Mouse (Mus musculus): ENCODE measurements around the gene Gm21983. TPM values are rescaled to one million over a fixed set of nuclear protein-coding genes. Genes with fewer than 3 reads are reported as not detected.

The Gm21983 gene
- total RNA-seq, 1 experiment from 2014 or later = not detected

- DNase-seq = no peak
Observed at GRCm38 (mm10) chr7:27160921-27161320, 20.0 kb downstream of the Gm21983 start.

GRCm38 (mm10) chr7:27159882-27160281 lies 21.0 kb downstream of the Gm21983 start:
- DNase-seq = peak; percentile 94

DNA sequence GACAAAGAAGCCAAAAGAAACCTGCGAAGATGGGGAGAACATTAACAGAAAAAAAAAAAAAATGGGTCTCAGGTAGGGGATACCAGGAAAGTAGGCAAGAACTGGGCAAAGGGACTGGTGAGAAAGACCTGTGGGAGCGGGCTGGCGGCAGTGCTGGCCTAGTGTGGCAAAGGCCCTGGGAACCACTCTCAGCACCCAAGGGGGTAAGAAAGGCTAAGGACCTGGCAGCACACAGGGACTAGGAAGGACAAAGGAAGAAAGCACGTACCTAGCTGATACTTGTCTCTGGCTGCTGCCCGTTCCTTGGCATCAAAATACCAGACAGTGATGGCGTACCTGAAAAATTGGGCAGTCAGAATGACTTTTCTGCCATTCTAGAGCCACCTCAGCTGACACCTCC lies 21.6 kb downstream of the Gm21983 start:
- DNase-seq = peak; percentile 52

- no peak for DNase-seq
Observed at GRCm38 (mm10) chr7:27158171-27158570, 22.7 kb downstream of the Gm21983 start.

DNA sequence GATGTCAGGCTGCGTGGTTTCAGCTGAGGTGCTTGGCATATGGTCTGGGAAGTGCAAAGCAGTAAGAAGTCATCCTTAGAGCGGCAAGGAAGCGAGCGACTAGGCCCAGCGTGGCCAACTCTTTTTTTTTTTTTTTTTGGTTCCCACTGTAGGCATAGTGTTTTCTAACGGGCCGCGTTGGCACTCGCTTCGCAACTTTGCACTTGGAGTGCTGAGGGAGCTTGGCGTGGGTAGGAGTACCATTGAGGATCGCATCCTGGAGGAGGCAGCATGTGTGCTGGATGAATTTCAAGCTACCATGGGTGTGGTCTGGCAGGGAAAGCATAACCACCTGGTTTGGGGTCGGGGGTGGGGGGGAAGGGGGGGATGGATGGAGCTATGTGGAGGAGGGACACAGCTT lies 24.9 kb downstream of the Gm21983 start:
- DNase-seq = no peak

GRCm38 (mm10) chr7:27153205-27153764 lies 27.6 kb downstream of the Gm21983 start, which contains the start of gene Cyp2t4:
Gene Cyp2t4 (plus strand): TSS chr7:27153714.
- peak; percentile 38 for DNase-seq

- DNase-seq = no peak
Observed at GRCm38 (mm10) chr7:27136410-27136996, 44.4 kb downstream of the Gm21983 start.

GRCm38 (mm10) chr7:27133757-27134156 lies 47.1 kb downstream of the Gm21983 start:
- no peak for DNase-seq

DNA sequence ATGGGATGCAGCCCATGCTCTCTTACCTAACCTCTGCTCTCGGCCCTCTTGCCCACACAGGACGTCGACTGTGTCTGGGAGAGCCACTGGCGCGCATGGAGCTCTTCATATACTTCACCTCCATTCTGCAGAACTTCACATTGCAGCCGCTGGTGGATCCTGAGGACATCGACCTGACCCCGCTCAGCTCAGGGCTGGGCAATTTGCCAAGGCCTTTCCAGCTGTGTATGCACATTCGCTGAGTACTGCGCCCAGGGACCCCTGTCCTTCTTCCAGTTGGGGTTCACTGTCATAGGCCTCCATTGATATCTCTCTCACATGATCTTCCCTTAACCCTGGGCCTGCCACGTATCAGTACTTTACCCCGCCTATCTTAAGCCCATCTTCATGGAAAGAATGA lies 47.7 kb downstream of the Gm21983 start:
- DNase-seq = peak; percentile 57

GRCm38 (mm10) chr7:27132588-27132987 lies 48.3 kb downstream of the Gm21983 start:
- DNase-seq = peak; percentile 74

DNA sequence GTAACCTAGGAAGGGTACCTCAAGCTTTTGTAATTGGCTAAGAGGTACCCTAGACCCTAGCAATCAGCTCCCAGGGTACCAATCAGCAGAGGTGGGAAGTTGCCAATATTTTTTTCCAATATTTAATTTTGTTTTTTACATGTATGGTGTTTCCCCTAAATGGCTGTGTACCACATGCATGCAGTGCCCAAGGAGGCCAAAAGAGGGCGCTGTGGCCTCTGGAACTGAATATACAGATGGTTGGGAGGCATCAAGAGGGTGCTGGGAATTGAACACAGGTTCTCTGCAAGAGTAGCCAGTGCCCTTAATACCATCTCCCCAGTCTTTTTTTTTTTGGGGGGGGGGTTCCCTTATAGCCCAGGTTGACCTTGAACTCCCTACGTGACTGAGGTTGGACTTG lies 49.5 kb downstream of the Gm21983 start:
- no peak for DNase-seq

GRCm38 (mm10) chr7:27130521-27131370 lies 50.1 kb downstream of the Gm21983 start:
- DNase-seq = peak; percentile 29

DNA sequence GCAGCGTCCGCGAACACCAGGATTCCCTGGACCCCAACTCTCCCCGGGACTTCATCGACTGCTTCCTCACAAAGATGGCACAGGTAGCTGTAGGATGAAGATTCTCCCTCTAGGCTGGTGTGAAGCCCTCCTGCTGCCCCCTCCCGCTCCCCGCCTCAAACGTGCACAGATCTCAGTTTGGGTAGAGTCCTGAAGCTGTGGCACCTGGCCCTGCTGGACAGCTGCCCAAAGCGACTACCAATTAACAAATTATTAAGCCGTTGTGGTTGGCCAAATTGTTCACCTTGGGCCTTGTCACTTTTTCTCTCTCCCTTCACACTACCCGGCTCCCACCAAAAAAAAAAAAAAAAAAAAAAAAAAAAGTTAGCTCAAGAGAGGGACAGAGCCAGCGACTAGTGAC lies 51.1 kb downstream of the Gm21983 start:
- DNase-seq = no peak

- no peak for DNase-seq
Observed at GRCm38 (mm10) chr7:27128946-27129345, 51.9 kb downstream of the Gm21983 start.

DNA sequence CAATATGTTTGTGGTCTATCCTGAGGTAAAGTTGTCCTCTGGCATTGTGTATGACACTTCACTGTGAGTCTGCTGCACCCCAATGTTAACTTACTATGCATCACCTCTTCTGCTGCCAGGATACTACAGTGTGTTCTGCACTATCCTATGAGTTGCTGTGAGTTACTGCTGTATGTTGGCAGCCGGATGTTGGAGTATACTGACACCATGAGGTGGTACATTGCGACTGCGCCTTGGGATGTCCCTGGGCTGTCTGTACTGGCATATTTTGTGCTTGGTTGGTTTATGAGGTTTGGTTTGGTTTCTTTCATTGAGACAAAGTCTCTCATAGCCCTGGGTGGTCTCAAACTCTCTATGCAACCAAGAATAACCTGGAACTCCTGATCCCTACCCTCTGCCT lies 52.7 kb downstream of the Gm21983 start:
- DNase-seq = peak; percentile 71

GRCm38 (mm10) chr7:27124969-27125368 lies 55.9 kb downstream of the Gm21983 start:
- no peak for DNase-seq

GRCm38 (mm10) chr7:27124305-27124832 lies 56.5 kb downstream of the Gm21983 start:
- DNase-seq = no peak

DNA sequence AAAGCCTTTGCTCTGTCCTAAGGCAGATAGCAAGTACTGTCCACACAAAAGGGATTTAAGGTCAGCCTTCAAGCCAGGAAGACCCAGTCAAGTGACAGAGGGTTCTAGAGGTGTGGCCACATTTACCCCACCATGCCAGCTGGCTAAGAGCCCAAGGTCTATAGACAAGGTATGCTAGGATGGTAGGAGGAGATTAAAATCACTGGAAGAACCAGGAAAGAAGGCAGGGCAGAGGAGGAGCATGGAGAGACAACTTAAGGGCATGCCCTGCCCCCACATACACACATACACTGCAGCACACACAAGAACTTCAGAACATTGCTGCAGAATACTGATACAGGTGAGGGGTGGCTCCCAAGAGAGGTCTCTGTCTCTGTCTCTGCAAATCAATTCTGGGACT lies 61.2 kb downstream of the Gm21983 start, which contains the start of gene Cyp2f2:
Cyp2f2 (plus strand) TSS at position 234 of the 400 bp plus-strand sequence.
- DNase-seq = peak; percentile 84

Small RNAs within 50 kb of the gene (microRNA-seq; reads per million reads assigned to microRNA genes)
- gene Mir1191 (0 to 0.38 reads per million in 2 experiments), gene Mir3101 (0 reads per million in 2 experiments)

Other genes starting within 250 kb of the Gm21983 start
- gene Cyp2a22, start 241.7 kb downstream of the Gm21983 start, total RNA-seq (2021) = 0.75 and 21.6 TPM in 2 replicates
- 5.2 and 72.8 TPM in 2 replicates for gene Cyp2a12, start 152.0 kb downstream of the Gm21983 start, total RNA-seq (2021)
- gene Cyp2f2, start 61.2 kb downstream of the Gm21983 start, total RNA-seq (2021) = 733 and 877 TPM in 2 replicates
- not detected in 2 replicates for gene Cyp2t4, start 27.4 kb downstream of the Gm21983 start, total RNA-seq (2021)
- gene Egln2, start 14.3 kb downstream of the Gm21983 start, total RNA-seq (2021) = 83.9 and 92.9 TPM in 2 replicates
- gene Rab4b, start 2.2 kb downstream of the Gm21983 start, total RNA-seq (2021) = 39.5 and 55.2 TPM in 2 replicates
- 0.89 TPM in 1 of 2 replicates, not detected in the other for gene Mia, start 71 bp upstream of the Gm21983 start, total RNA-seq (2021)
- gene BC024978, start 14.7 kb upstream of the Gm21983 start, total RNA-seq (2021) = 22.9 and 23.0 TPM in 2 replicates
- 88.3 and 90.9 TPM in 2 replicates for gene Snrpa, start 15.2 kb upstream of the Gm21983 start, total RNA-seq (2021)
- gene Itpkc, start 47.6 kb upstream of the Gm21983 start, total RNA-seq (2021) = 8.6 and 9.6 TPM in 2 replicates
- 44.2 and 44.8 TPM in 2 replicates for gene Coq8b, start 51.9 kb upstream of the Gm21983 start, total RNA-seq (2021)
- gene Numbl, start 77.3 kb upstream of the Gm21983 start, total RNA-seq (2021) = 8.7 and 11.9 TPM in 2 replicates
- 122 and 126 TPM in 2 replicates for gene Ltbp4, start 156.6 kb upstream of the Gm21983 start, total RNA-seq (2021)
- 16.1 and 26.1 TPM in 2 replicates for gene Shkbp1, start 174.9 kb upstream of the Gm21983 start, total RNA-seq (2021)
- gene Gm20479, start 176.3 kb upstream of the Gm21983 start, total RNA-seq (2021) = 1.8 TPM in 2 replicates